Mouse (Mus musculus): ENCODE results near the gene Serpina3i. TPM values are rescaled to one million over a fixed set of nuclear protein-coding genes. Genes with fewer than 3 reads are reported as not detected.

The Serpina3i gene
- polyA plus RNA-seq, 1 experiment from 2014 or later: not detected

DNA sequence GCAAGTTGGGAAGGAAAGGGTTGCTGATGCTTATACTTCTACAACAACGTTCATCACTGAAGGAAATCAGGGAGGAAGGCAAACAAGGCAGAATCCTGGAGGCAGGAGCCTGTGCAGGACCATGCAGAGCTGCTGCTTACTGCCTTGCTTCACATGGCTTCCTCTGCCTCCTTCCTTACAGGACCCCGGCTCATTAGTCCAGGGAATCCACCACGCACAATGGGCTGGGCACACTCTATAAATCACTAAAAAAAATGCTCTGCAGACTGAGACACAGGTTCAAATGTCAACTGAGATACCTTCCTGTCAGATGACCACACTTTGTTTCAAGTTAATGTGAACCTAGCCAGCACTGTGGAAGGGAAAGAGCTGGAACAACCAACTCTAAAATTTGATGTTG is 1.9 kb upstream of the Serpina3i start:
- Histone ChIP-seq H3K4me1 (ENCODE audit: control insufficient read depth in 2 of 2, insufficient read depth in 2 of 2, low read length in 2 of 2) (peaks cover 4 to 5% of the 10 kb centered on the region in 2 experiments; a peak in 2 of 4 replicates), H3K27me3 (ENCODE audit: control insufficient read depth, insufficient read depth, low read length) (no peaks in the 10 kb centered on the region), H3K9me3 (ENCODE audit: control insufficient read depth, low read length) (no peaks in the 10 kb centered on the region), H3K9ac (ENCODE audit: low read length) (no peak overlapping the region), H3K36me3 (ENCODE audit: control insufficient read depth, insufficient read depth, low read length) (no peaks in the 10 kb centered on the region), H3K27ac (replicated peaks in 1 of 2; ENCODE audit: control insufficient read depth in 1 of 2, insufficient read depth in 1 of 2, low read depth in 2 of 2, low read length in 2 of 2) (no peak overlapping the region), H3K4me2 (ENCODE audit: low read length) (no peak overlapping the region), H3K4me3 (ENCODE audit: control insufficient read depth in 1 of 2, insufficient read depth in 1 of 2, low read depth in 1 of 2, low read length in 2 of 2) (no peak overlapping the region)
- whole genome bisulfite sequencing: 44% methylated on average over 3 of the region's 3 CpGs
- ATAC-seq (ENCODE audit: insufficient number of reproducible peaks, insufficient read depth, low FRiP score, low read depth): no peak

GRCm38 (mm10) chr12:104266374-104266773 is 3.5 kb downstream of the Serpina3i start:
- H3K4me1 ChIP-seq (ENCODE audit: control insufficient read depth in 2 of 2, insufficient read depth in 2 of 2, low read length in 2 of 2): peaks cover 4 to 5% of the 10 kb centered on the region in 2 experiments; a peak in 2 of 4 replicates
- no peak overlapping the region for H3K9ac ChIP-seq (ENCODE audit: low read length)
- H3K4me2 ChIP-seq (ENCODE audit: low read length): no peak overlapping the region
- no peaks in the 10 kb centered on the region for H3K36me3 ChIP-seq (ENCODE audit: control insufficient read depth, insufficient read depth, low read length)
- WGBS: 72% methylated on average over 3 of the region's 3 CpGs
- ATAC-seq (ENCODE audit: insufficient number of reproducible peaks, insufficient read depth, low FRiP score, low read depth): no peak
- no peaks in the 10 kb centered on the region for H3K9me3 ChIP-seq (ENCODE audit: control insufficient read depth, low read length)
- H3K4me3 ChIP-seq (ENCODE audit: control insufficient read depth in 1 of 2, insufficient read depth in 1 of 2, low read depth in 1 of 2, low read length in 2 of 2): no peak overlapping the region
- H3K27me3 ChIP-seq (ENCODE audit: control insufficient read depth, insufficient read depth, low read length): no peaks in the 10 kb centered on the region
- H3K27ac ChIP-seq (replicated peaks in 1 of 2; ENCODE audit: control insufficient read depth in 1 of 2, insufficient read depth in 1 of 2, low read depth in 2 of 2, low read length in 2 of 2): no peak overlapping the region

- no peaks in the 10 kb centered on the region for H3K4me1 ChIP-seq (ENCODE audit: control insufficient read depth in 2 of 2, insufficient read depth in 2 of 2, low read length in 2 of 2)
- no peak overlapping the region for H3K4me3 ChIP-seq (ENCODE audit: control insufficient read depth in 1 of 2, insufficient read depth in 1 of 2, low read depth in 1 of 2, low read length in 2 of 2)
- 0 out of 2 replicates have a peak, but pooled peaks cover 2% of the 10 kb centered on the region for H3K9me3 ChIP-seq (ENCODE audit: control insufficient read depth, low read length)
- WGBS: 86% methylated on average over 18 of the region's 18 CpGs
- ATAC-seq (ENCODE audit: insufficient number of reproducible peaks, insufficient read depth, low FRiP score, low read depth): no peak
- H3K4me2 ChIP-seq (ENCODE audit: low read length): no peak overlapping the region
- no peaks in the 10 kb centered on the region for H3K36me3 ChIP-seq (ENCODE audit: control insufficient read depth, insufficient read depth, low read length)
- H3K9ac ChIP-seq (ENCODE audit: low read length): no peak overlapping the region
- no peak overlapping the region for H3K27ac ChIP-seq (replicated peaks in 1 of 2; ENCODE audit: control insufficient read depth in 1 of 2, insufficient read depth in 1 of 2, low read depth in 2 of 2, low read length in 2 of 2)
- no peaks in the 10 kb centered on the region for H3K27me3 ChIP-seq (ENCODE audit: control insufficient read depth, insufficient read depth, low read length)
Observed at GRCm38 (mm10) chr12:104278216-104279055, 15.5 kb downstream of the Serpina3i start.

DNA sequence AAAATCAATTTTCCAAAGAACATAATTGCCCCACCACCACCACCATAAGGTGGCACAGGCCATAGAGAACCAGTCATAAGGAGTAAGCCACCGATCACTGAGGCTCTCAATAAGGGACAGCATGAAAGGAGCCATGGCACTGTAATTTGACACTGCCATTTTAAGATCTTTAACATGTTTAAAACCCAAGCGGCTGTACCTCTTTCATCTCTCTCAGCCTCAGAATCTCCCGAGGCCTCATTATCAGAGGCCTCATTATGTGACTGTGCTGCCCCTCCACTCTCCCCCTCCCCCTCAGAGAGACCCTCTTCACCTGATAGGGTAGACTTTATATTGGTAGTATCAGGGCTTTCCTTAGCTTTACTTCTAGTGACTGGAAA is 16.1 kb downstream of the Serpina3i start:
- H3K4me2 ChIP-seq (ENCODE audit: low read length): no peak overlapping the region
- 34% methylated on average over 3 of the region's 3 CpGs for WGBS
- no peak for ATAC-seq (ENCODE audit: insufficient number of reproducible peaks, insufficient read depth, low FRiP score, low read depth)
- H3K4me1 ChIP-seq (ENCODE audit: control insufficient read depth in 2 of 2, insufficient read depth in 2 of 2, low read length in 2 of 2): no peaks in the 10 kb centered on the region
- no peaks in the 10 kb centered on the region for H3K36me3 ChIP-seq (ENCODE audit: control insufficient read depth, insufficient read depth, low read length)
- H3K9ac ChIP-seq (ENCODE audit: low read length): no peak overlapping the region
- H3K27ac ChIP-seq (replicated peaks in 1 of 2; ENCODE audit: control insufficient read depth in 1 of 2, insufficient read depth in 1 of 2, low read depth in 2 of 2, low read length in 2 of 2): no peak overlapping the region
- H3K27me3 ChIP-seq (ENCODE audit: control insufficient read depth, insufficient read depth, low read length): no peaks in the 10 kb centered on the region
- 0 out of 2 replicates have a peak, but pooled peaks cover 2% of the 10 kb centered on the region for H3K9me3 ChIP-seq (ENCODE audit: control insufficient read depth, low read length)
- no peak overlapping the region for H3K4me3 ChIP-seq (ENCODE audit: control insufficient read depth in 1 of 2, insufficient read depth in 1 of 2, low read depth in 1 of 2, low read length in 2 of 2)

GRCm38 (mm10) chr12:104283380-104283779 is 20.5 kb downstream of the Serpina3i start:
- Histone ChIP-seq H3K9ac (ENCODE audit: low read length) (no peak overlapping the region), H3K4me2 (ENCODE audit: low read length) (no peak overlapping the region), H3K4me1 (ENCODE audit: control insufficient read depth in 2 of 2, insufficient read depth in 2 of 2, low read length in 2 of 2) (no peaks in the 10 kb centered on the region), H3K27me3 (ENCODE audit: control insufficient read depth, insufficient read depth, low read length) (no peaks in the 10 kb centered on the region), H3K27ac (replicated peaks in 1 of 2; ENCODE audit: control insufficient read depth in 1 of 2, insufficient read depth in 1 of 2, low read depth in 2 of 2, low read length in 2 of 2) (no peak overlapping the region), H3K4me3 (ENCODE audit: control insufficient read depth in 1 of 2, insufficient read depth in 1 of 2, low read depth in 1 of 2, low read length in 2 of 2) (no peak overlapping the region), H3K9me3 (ENCODE audit: control insufficient read depth, low read length) (0 out of 2 replicates have a peak, but pooled peaks cover 2% of the 10 kb centered on the region), H3K36me3 (ENCODE audit: control insufficient read depth, insufficient read depth, low read length) (no peaks in the 10 kb centered on the region)
- 84% methylated on average over 11 of the region's 11 CpGs for whole genome bisulfite sequencing
- no peak for ATAC-seq (ENCODE audit: insufficient number of reproducible peaks, insufficient read depth, low FRiP score, low read depth)

GRCm38 (mm10) chr12:104288336-104288735 is 25.4 kb downstream of the Serpina3i start:
- no peaks in the 10 kb centered on the region for H3K4me1 ChIP-seq (ENCODE audit: control insufficient read depth in 2 of 2, insufficient read depth in 2 of 2, low read length in 2 of 2)
- ATAC-seq (ENCODE audit: insufficient number of reproducible peaks, insufficient read depth, low FRiP score, low read depth): no peak
- no peaks in the 10 kb centered on the region for H3K9me3 ChIP-seq (ENCODE audit: control insufficient read depth, low read length)
- H3K4me3 ChIP-seq (ENCODE audit: control insufficient read depth in 1 of 2, insufficient read depth in 1 of 2, low read depth in 1 of 2, low read length in 2 of 2): no peak overlapping the region
- no peaks in the 10 kb centered on the region for H3K36me3 ChIP-seq (ENCODE audit: control insufficient read depth, insufficient read depth, low read length)
- H3K4me2 ChIP-seq (ENCODE audit: low read length): no peak overlapping the region
- no peaks in the 10 kb centered on the region for H3K27me3 ChIP-seq (ENCODE audit: control insufficient read depth, insufficient read depth, low read length)
- H3K9ac ChIP-seq (ENCODE audit: low read length): no peak overlapping the region
- no peak overlapping the region for H3K27ac ChIP-seq (replicated peaks in 1 of 2; ENCODE audit: control insufficient read depth in 1 of 2, insufficient read depth in 1 of 2, low read depth in 2 of 2, low read length in 2 of 2)

- H3K27ac ChIP-seq (replicated peaks in 1 of 2; ENCODE audit: control insufficient read depth in 1 of 2, insufficient read depth in 1 of 2, low read depth in 2 of 2, low read length in 2 of 2): no peak overlapping the region
- WGBS: 39% methylated on average over 4 of the region's 4 CpGs
- no peak overlapping the region for H3K4me3 ChIP-seq (ENCODE audit: control insufficient read depth in 1 of 2, insufficient read depth in 1 of 2, low read depth in 1 of 2, low read length in 2 of 2)
- no peak for ATAC-seq (ENCODE audit: insufficient number of reproducible peaks, insufficient read depth, low FRiP score, low read depth)
- no peaks in the 10 kb centered on the region for H3K27me3 ChIP-seq (ENCODE audit: control insufficient read depth, insufficient read depth, low read length)
- no peaks in the 10 kb centered on the region for H3K4me1 ChIP-seq (ENCODE audit: control insufficient read depth in 2 of 2, insufficient read depth in 2 of 2, low read length in 2 of 2)
- H3K36me3 ChIP-seq (ENCODE audit: control insufficient read depth, insufficient read depth, low read length): no peaks in the 10 kb centered on the region
- H3K4me2 ChIP-seq (ENCODE audit: low read length): no peak overlapping the region
- H3K9ac ChIP-seq (ENCODE audit: low read length): no peak overlapping the region
- H3K9me3 ChIP-seq (ENCODE audit: control insufficient read depth, low read length): no peaks in the 10 kb centered on the region
Observed at GRCm38 (mm10) chr12:104289872-104290271, 26.9 kb downstream of the Serpina3i start.

- no peak for ATAC-seq (ENCODE audit: insufficient number of reproducible peaks, insufficient read depth, low FRiP score, low read depth)
- no peaks in the 10 kb centered on the region for H3K27me3 ChIP-seq (ENCODE audit: control insufficient read depth, insufficient read depth, low read length)
- no peak overlapping the region for H3K4me2 ChIP-seq (ENCODE audit: low read length)
- H3K36me3 ChIP-seq (ENCODE audit: control insufficient read depth, insufficient read depth, low read length): no peaks in the 10 kb centered on the region
- H3K4me3 ChIP-seq (ENCODE audit: control insufficient read depth in 1 of 2, insufficient read depth in 1 of 2, low read depth in 1 of 2, low read length in 2 of 2): no peak overlapping the region
- no peak overlapping the region for H3K9ac ChIP-seq (ENCODE audit: low read length)
- H3K4me1 ChIP-seq (ENCODE audit: control insufficient read depth in 2 of 2, insufficient read depth in 2 of 2, low read length in 2 of 2): no peaks in the 10 kb centered on the region
- WGBS: 71% methylated on average over 2 of the region's 2 CpGs
- no peaks in the 10 kb centered on the region for H3K9me3 ChIP-seq (ENCODE audit: control insufficient read depth, low read length)
- H3K27ac ChIP-seq (replicated peaks in 1 of 2; ENCODE audit: control insufficient read depth in 1 of 2, insufficient read depth in 1 of 2, low read depth in 2 of 2, low read length in 2 of 2): no peak overlapping the region
Observed at GRCm38 (mm10) chr12:104293963-104294362, 31.0 kb downstream of the Serpina3i start.

Measured in heart, embryonic 14.5 days (tissue).